Comparison of ENCODE assay signal across 10 mouse cellular contexts in genomic region chr7:62406573-62407050, GRCm38 (mm10). TPM values are rescaled to one million over a fixed set of nuclear protein-coding genes. Genes with fewer than 3 reads are reported as not detected.
DNase-seq lines count a peak whose midpoint lies in the region; ATAC-seq lines count a peak whose summit lies in the region.
"Had no signal": no experiment of that assay in that cellular context is flagged by ENCODE, and none has a peak within 500 bp of the region (broad histone marks: within the 10 kb centered on the region; RNA-seq: fewer than 3 reads in every experiment).

No protein-coding gene starts in this region.

- no peak overlapping the region for H3K27ac ChIP-seq in intestine, embryonic 14.5 days (ENCODE audit: low read depth)
- H3K27ac ChIP-seq in intestine, embryonic 16.5 days (ENCODE audit: low read length) = no peak overlapping the region
- no peak overlapping the region for H3K27ac ChIP-seq in forebrain, embryonic 16.5 days (ENCODE audit: low read length)
- H3K27ac ChIP-seq in midbrain, embryonic 16.5 days (ENCODE audit: low read length) = no peak overlapping the region

- H3K9ac ChIP-seq in intestine, embryonic 14.5 days (ENCODE audit: low read length) = no peak overlapping the region
- no peak overlapping the region for H3K9ac ChIP-seq in intestine, embryonic 16.5 days (ENCODE audit: low read depth, low read length)
- H3K9ac ChIP-seq in forebrain, embryonic 16.5 days (replicated peaks; ENCODE audit: low read depth, low read length) = peak overlapping the region; percentile 41; the same call in 1 of the 2 replicates
- H3K9ac ChIP-seq in midbrain, embryonic 16.5 days (ENCODE audit: low read depth, low read length) = peak overlapping the region; percentile 53; the same call in 1 of the 2 replicates

- H3K9me3 ChIP-seq in intestine, embryonic 14.5 days (ENCODE audit: control insufficient read depth, low read length) = no peaks in the 10 kb centered on the region
- H3K9me3 ChIP-seq in intestine, embryonic 16.5 days (ENCODE audit: control insufficient read depth, low read length) = no peaks in the 10 kb centered on the region; the same call in 1 of the 2 replicates
- H3K9me3 ChIP-seq in forebrain, embryonic 16.5 days (ENCODE audit: control insufficient read depth, low read length) = no peaks in the 10 kb centered on the region
- no peaks in the 10 kb centered on the region for H3K9me3 ChIP-seq in midbrain, embryonic 16.5 days (replicated peaks; ENCODE audit: control insufficient read depth, low read length, poor library complexity, severe bottlenecking)

- H3K4me2 ChIP-seq in intestine, embryonic 14.5 days (ENCODE audit: low read length) = peak overlapping the region; percentile 31
- no peak overlapping the region for H3K4me2 ChIP-seq in intestine, embryonic 16.5 days (ENCODE audit: low read depth, low read length)
- H3K4me2 ChIP-seq in forebrain, embryonic 16.5 days (ENCODE audit: low read length) = peak overlapping the region; percentile 56
- peak overlapping the region; percentile 54 for H3K4me2 ChIP-seq in midbrain, embryonic 16.5 days (ENCODE audit: low read length)

- no peaks in the 10 kb centered on the region for H3K4me1 ChIP-seq in intestine, embryonic 14.5 days (replicated peaks; ENCODE audit: control insufficient read depth, insufficient read depth, low read length)
- no peaks in the 10 kb centered on the region for H3K4me1 ChIP-seq in intestine, embryonic 16.5 days (ENCODE audit: control insufficient read depth, insufficient read depth, low read length)
- no peaks in the 10 kb centered on the region for H3K4me1 ChIP-seq in forebrain, embryonic 16.5 days (replicated peaks; ENCODE audit: control insufficient read depth, insufficient read depth, low read length)
- H3K4me1 ChIP-seq in midbrain, embryonic 16.5 days (ENCODE audit: control insufficient read depth, insufficient read depth, low read length) = no peaks in the 10 kb centered on the region

- 0 out of 2 replicates have a peak overlapping the region, but pooled peaks have one; percentile 4 for H3K4me3 ChIP-seq in intestine, embryonic 14.5 days (ENCODE audit: low read depth, low read length)
- H3K4me3 ChIP-seq in intestine, embryonic 16.5 days (ENCODE audit: low read length) = no peak overlapping the region
- peak overlapping the region; percentile 42 for H3K4me3 ChIP-seq in forebrain, embryonic 16.5 days (replicated peaks; ENCODE audit: low read length)
- peak overlapping the region; percentile 37 for H3K4me3 ChIP-seq in midbrain, embryonic 16.5 days (ENCODE audit: low read depth, low read length)

- H3K27me3 ChIP-seq in intestine, embryonic 14.5 days (replicated peaks; ENCODE audit: control insufficient read depth, insufficient read depth, low read length) = 0 out of 2 replicates have a peak, but pooled peaks cover 3% of the 10 kb centered on the region
- H3K27me3 ChIP-seq in intestine, embryonic 16.5 days (replicated peaks; ENCODE audit: control insufficient read depth, insufficient read depth, low read length) = no peaks in the 10 kb centered on the region
- no peaks in the 10 kb centered on the region for H3K27me3 ChIP-seq in forebrain, embryonic 16.5 days (replicated peaks; ENCODE audit: control insufficient read depth, insufficient read depth, low read length)
- no peaks in the 10 kb centered on the region for H3K27me3 ChIP-seq in midbrain, embryonic 16.5 days (ENCODE audit: control insufficient read depth, insufficient read depth, low read depth, low read length)
- H3K27me3 ChIP-seq: CH12.LX had no signal

- no peak for ATAC-seq in intestine, embryonic 14.5 days (replicated peaks; ENCODE audit: low FRiP score, low TSS enrichment, low read depth)
- ATAC-seq in intestine, embryonic 16.5 days = no peak
- ATAC-seq in forebrain, embryonic 16.5 days = peak; percentile 64
- 0 out of 2 replicates have a peak, but pooled peaks have one; percentile 42 for ATAC-seq in midbrain, embryonic 16.5 days
- ATAC-seq in granulocyte monocyte progenitor cell, adult 5-6 weeks (replicated peaks; ENCODE audit: poor library complexity, severe bottlenecking) = no peak
- ATAC-seq in cerebellum, adult (ENCODE audit: insufficient number of reproducible peaks, low FRiP score, low TSS enrichment) = no peak
- no peak for ATAC-seq in inflammation-experienced regulatory T-cells, adult 6 months

- peak; percentile 48 for DNase-seq in intestine, embryonic 14.5 days (ENCODE audit: low spot score)
- DNase-seq in ZHBTc4 (ENCODE audit: low read depth, low spot score) = peak; percentile 54
- DNase-seq: kidney, adult 18-20 months had no signal

- WGBS in intestine, embryonic 14.5 days = 49% methylated on average over 19 of the region's 19 CpGs
- 38% methylated on average over 19 of the region's 19 CpGs for WGBS in intestine, embryonic 16.5 days
- WGBS in forebrain, embryonic 16.5 days = 37% methylated on average over 19 of the region's 19 CpGs
- WGBS in midbrain, embryonic 16.5 days = 31% methylated on average over 19 of the region's 19 CpGs

- H3K36me3 ChIP-seq in intestine, embryonic 14.5 days (ENCODE audit: control insufficient read depth, insufficient read depth, low read length) = no peaks in the 10 kb centered on the region
- no peaks in the 10 kb centered on the region for H3K36me3 ChIP-seq in intestine, embryonic 16.5 days (ENCODE audit: control insufficient read depth, insufficient read depth, low read length)
- H3K36me3 ChIP-seq in forebrain, embryonic 16.5 days (ENCODE audit: control insufficient read depth, insufficient read depth) = no peaks in the 10 kb centered on the region
- no peaks in the 10 kb centered on the region for H3K36me3 ChIP-seq in midbrain, embryonic 16.5 days (ENCODE audit: control insufficient read depth, insufficient read depth, low read length)

RNA-seq across cellular contexts. Expression of gene Mkrn3, which starts 13.3 kb away (rescaled TPM):
- polyA plus RNA-seq in intestine, embryonic 14.5 days (2014; fragmentation: Nextera tagmentation; extraction: Ambion mirVana) = 5.3 and 6.6 TPM in 2 replicates
- 2.9 and 3.1 TPM in 2 replicates for polyA plus RNA-seq in intestine, embryonic 16.5 days (2015; fragmentation: Nextera tagmentation; extraction: Ambion mirVana)
- 23.4 and 26.4 TPM in 2 replicates for polyA plus RNA-seq in forebrain, embryonic 16.5 days (2015; fragmentation: Nextera tagmentation; extraction: Ambion mirVana)
- 28.6 and 30.0 TPM in 2 replicates for polyA plus RNA-seq in midbrain, embryonic 16.5 days (2015; fragmentation: Nextera tagmentation; extraction: Ambion mirVana)
- 0.19 and 2.4 TPM in 2 replicates for total RNA-seq in granulocyte monocyte progenitor cell, adult 5-6 weeks (2014; fragmentation: Nextera tagmentation)
- 0.26 TPM in 1 of 2 replicates, not detected in the other for total RNA-seq in granulocyte monocyte progenitor cell, adult 5-6 weeks (2017)
- not detected for polyA plus RNA-seq in inflammation-experienced regulatory T-cells, adult 6 months (2017; shearing (Covaris generic))

RNA-seq across cellular contexts. Expression of gene Magel2, which starts 29.8 kb away (rescaled TPM):
- 0.83 and 1.1 TPM in 2 replicates for polyA plus RNA-seq in intestine, embryonic 14.5 days (2014; fragmentation: Nextera tagmentation; extraction: Ambion mirVana)
- polyA plus RNA-seq in intestine, embryonic 16.5 days (2015; fragmentation: Nextera tagmentation; extraction: Ambion mirVana) = 0.50 and 0.59 TPM in 2 replicates
- polyA plus RNA-seq in forebrain, embryonic 16.5 days (2015; fragmentation: Nextera tagmentation; extraction: Ambion mirVana) = 5.1 and 14.1 TPM in 2 replicates
- 22.4 and 26.1 TPM in 2 replicates for polyA plus RNA-seq in midbrain, embryonic 16.5 days (2015; fragmentation: Nextera tagmentation; extraction: Ambion mirVana)
- total RNA-seq in granulocyte monocyte progenitor cell, adult 5-6 weeks (2014; fragmentation: Nextera tagmentation) = not detected in 2 replicates
- total RNA-seq in granulocyte monocyte progenitor cell, adult 5-6 weeks (2017) = not detected in 2 replicates
- polyA plus RNA-seq in inflammation-experienced regulatory T-cells, adult 6 months (2017; shearing (Covaris generic)) = not detected
- total RNA-seq: CH12.LX had no signal

RNA-seq across cellular contexts. Expression of gene Peg12, which starts 57.7 kb away (rescaled TPM):
- polyA plus RNA-seq in intestine, embryonic 14.5 days (2014; fragmentation: Nextera tagmentation; extraction: Ambion mirVana) = 26.4 and 31.1 TPM in 2 replicates
- polyA plus RNA-seq in intestine, embryonic 16.5 days (2015; fragmentation: Nextera tagmentation; extraction: Ambion mirVana) = 14.0 and 15.5 TPM in 2 replicates
- polyA plus RNA-seq in forebrain, embryonic 16.5 days (2015; fragmentation: Nextera tagmentation; extraction: Ambion mirVana) = 16.2 and 16.7 TPM in 2 replicates
- polyA plus RNA-seq in midbrain, embryonic 16.5 days (2015; fragmentation: Nextera tagmentation; extraction: Ambion mirVana) = 7.8 and 10.0 TPM in 2 replicates
- 0.51 TPM in 1 of 2 replicates, not detected in the other for total RNA-seq in granulocyte monocyte progenitor cell, adult 5-6 weeks (2014; fragmentation: Nextera tagmentation)
- total RNA-seq in granulocyte monocyte progenitor cell, adult 5-6 weeks (2017) = 2.5 and 2.8 TPM in 2 replicates
- not detected for polyA plus RNA-seq in inflammation-experienced regulatory T-cells, adult 6 months (2017; shearing (Covaris generic))
- total RNA-seq: CH12.LX had no signal

Comparison
In these comparisons a context has a peak if more than half of its experiments do, and no peak if none do; other contexts are left out.
1. ATAC-seq: peak in forebrain, embryonic 16.5 days (single experiment) and midbrain, embryonic 16.5 days (single experiment); none in intestine, embryonic 14.5 days (single experiment), intestine, embryonic 16.5 days (single experiment), granulocyte monocyte progenitor cell, adult 5-6 weeks (single experiment), cerebellum, adult (single experiment) and inflammation-experienced regulatory T-cells, adult 6 months (single experiment).
2. H3K9ac ChIP-seq: peak in forebrain, embryonic 16.5 days (single experiment) and midbrain, embryonic 16.5 days (single experiment); none in intestine, embryonic 14.5 days (single experiment) and intestine, embryonic 16.5 days (single experiment).